Mouse (Mus musculus) cortical plate, adult 2 months (tissue): ENCODE measurements at regions not wholly inside any gene's neighbourhood (a gene's known extent, or its start where the extent isn't known, plus 50 kb on each side); places are given as distances from the start of the nearest gene placed in this dataset.

ENCODE experiments used
- H3K27ac ChIP-seq: fragments of 200-500 bp; 2 replicates; pipeline ENCODE4 v1.5.1; 2012; ENCODE audit warnings: low read length, control low read depth, inconsistent platforms; ENCODE audit not compliant: insufficient read depth
- H3K4me1 ChIP-seq: fragments of 200-500 bp; 2 replicates; pipeline ENCODE4 v1.6.1; 2011; ENCODE audit warnings: low read length; ENCODE audit not compliant: control insufficient read depth, insufficient read depth
- H3K4me3 ChIP-seq: fragments of 200-500 bp; 2 replicates; pipeline ENCODE4 v1.5.1; 2011; ENCODE audit warnings: mild to moderate bottlenecking, low read length, control low read depth; ENCODE audit not compliant: insufficient read depth
- CTCF ChIP-seq: fragments of 200-500 bp; IDR thresholded peaks from 2 replicates; pipeline ENCODE4 v1.5.1; 2011; ENCODE audit warnings: mild to moderate bottlenecking, control low read depth, low read length; ENCODE audit not compliant: insufficient read depth; ENCODE audit errors: extremely low read depth
- POLR2A ChIP-seq: fragments of 200-500 bp; IDR thresholded peaks from 2 replicates; pipeline ENCODE4 v1.6.1; 2011; ENCODE audit warnings: mild to moderate bottlenecking, low read length, control low read depth; ENCODE audit not compliant: insufficient read depth; ENCODE audit errors: extremely low read depth

- Histone ChIP-seq H3K4me3 (no peak overlapping the region), H3K4me1 (no peaks in the 10 kb centered on the region), H3K27ac (no peak overlapping the region)
- no peak for TF ChIP-seq POLR2A
- peak; percentile 72 for TF ChIP-seq CTCF
These were observed 161.1 kb downstream of the March11 start for GRCm38 (mm10) chr15:26469901-26470383.

DNA sequence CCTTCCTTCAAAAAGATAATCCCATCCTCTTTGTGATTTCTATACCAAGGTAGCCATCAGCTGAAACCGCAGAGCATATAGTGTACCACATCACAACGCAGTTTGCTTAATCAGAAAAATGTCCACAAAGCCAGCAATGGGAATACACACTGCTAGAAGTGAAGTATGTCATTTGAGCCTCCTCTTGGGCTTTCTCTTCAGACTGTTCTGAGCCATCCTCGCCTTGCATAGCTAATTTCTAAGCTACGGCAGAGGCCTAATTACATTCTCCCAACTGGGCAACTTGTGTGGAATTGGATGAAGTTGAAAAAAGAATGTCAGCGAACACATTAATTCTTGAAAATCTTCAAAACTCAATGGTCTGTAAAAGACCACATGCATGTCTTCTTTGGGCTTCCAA, 178.5 kb downstream of the March11 start:
- H3K4me1 ChIP-seq: no peaks in the 10 kb centered on the region
- H3K27ac ChIP-seq: no peak overlapping the region
- TF ChIP-seq POLR2A: no peak
- TF ChIP-seq CTCF: no peak
- no peak overlapping the region for H3K4me3 ChIP-seq
